12 mouse cellular contexts compared by ENCODE assay signal in the genomic region with DNA sequence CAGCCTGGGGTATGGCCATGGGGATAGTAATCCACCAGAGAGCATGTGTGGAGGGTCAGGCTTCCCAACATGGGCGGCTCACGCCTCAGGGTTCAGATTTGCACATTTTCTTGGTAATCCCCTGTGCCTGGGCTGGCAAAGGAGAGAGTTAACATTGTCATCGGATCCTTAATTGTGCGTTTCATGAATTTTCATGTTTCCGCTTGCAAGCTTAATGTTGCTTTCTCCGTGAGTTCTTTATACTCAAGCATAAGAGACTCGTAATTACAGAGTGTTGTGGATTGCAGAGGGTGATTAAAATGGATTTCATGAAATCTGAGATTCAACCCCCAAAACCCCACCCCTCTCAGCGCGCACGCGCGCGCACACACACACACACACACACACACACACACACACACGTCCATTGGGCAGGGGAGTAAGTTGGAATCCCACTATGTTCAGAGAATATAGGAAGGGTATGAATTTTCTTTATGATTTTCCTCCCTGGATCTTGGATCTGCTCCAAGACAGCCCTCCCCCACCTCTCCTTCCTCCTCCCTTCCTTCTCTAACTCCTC.
DNase-seq lines count a peak whose midpoint lies in the region; ATAC-seq and TF ChIP-seq lines count a peak whose summit lies in the region.
"Had no signal": no experiment of that assay in that cellular context is flagged by ENCODE, and none has a peak within 500 bp of the region (broad histone marks: within the 10 kb centered on the region; RNA-seq: fewer than 3 reads in every experiment).

No protein-coding gene starts in this region.

- H3K4me3 ChIP-seq in embryonic facial prominence, embryonic 15.5 days (replicated peaks) = no peak overlapping the region
- no peak overlapping the region for H3K4me3 ChIP-seq in forebrain, postnatal 0 days (ENCODE audit: low read depth, low read length)
- no peak overlapping the region for H3K4me3 ChIP-seq in olfactory bulb, adult 2 months (ENCODE audit: insufficient read depth, low read depth, low read length)
- H3K4me3 ChIP-seq: limb, embryonic 12.5 days; neural tube, embryonic 13.5 days had no signal

- peaks cover 36% of the 10 kb centered on the region for H3K4me1 ChIP-seq in embryonic facial prominence, embryonic 15.5 days
- peaks cover 6% of the 10 kb centered on the region; the same call in 1 of the 2 replicates for H3K4me1 ChIP-seq in forebrain, postnatal 0 days (ENCODE audit: insufficient read depth)
- H3K4me1 ChIP-seq in olfactory bulb, adult 2 months (ENCODE audit: control insufficient read depth, insufficient read depth, low read length) = peaks cover 22% of the 10 kb centered on the region

- H3K9me3 ChIP-seq in embryonic facial prominence, embryonic 15.5 days (replicated peaks) = no peaks in the 10 kb centered on the region
- no peaks in the 10 kb centered on the region for H3K9me3 ChIP-seq in forebrain, postnatal 0 days (ENCODE audit: low read length)
- H3K9me3 ChIP-seq: limb, embryonic 12.5 days; neural tube, embryonic 13.5 days had no signal

- H3K9ac ChIP-seq in embryonic facial prominence, embryonic 15.5 days = no peak overlapping the region
- 0 out of 2 replicates have a peak overlapping the region, but pooled peaks have one; percentile 1 for H3K9ac ChIP-seq in forebrain, postnatal 0 days
- H3K9ac ChIP-seq: limb, embryonic 12.5 days; neural tube, embryonic 13.5 days had no signal

- 52% methylated on average over 14 of the region's 14 CpGs for WGBS in embryonic facial prominence, embryonic 15.5 days
- 23% methylated on average over 14 of the region's 14 CpGs for WGBS in forebrain, postnatal 0 days
- WGBS in olfactory bulb, adult 2 months = 16% methylated on average over 14 of the region's 14 CpGs

- no peak for TF ChIP-seq CTCF in forebrain, postnatal 0 days (IDR thresholded peaks at IDR 0.05; ENCODE audit: low read depth)
- TF ChIP-seq CTCF in olfactory bulb, adult 2 months (IDR thresholded peaks at IDR 0.05; ENCODE audit: insufficient read depth, low read depth, low read length) = no peak

- H3K4me2 ChIP-seq in embryonic facial prominence, embryonic 15.5 days (replicated peaks) = peak overlapping the region; percentile 15
- peak overlapping the region; percentile 29 for H3K4me2 ChIP-seq in forebrain, postnatal 0 days (ENCODE audit: low read depth)
- H3K4me2 ChIP-seq: heart, embryonic 11.5 days; limb, embryonic 12.5 days; neural tube, embryonic 13.5 days had no signal

- DNase-seq in kidney, postnatal 4 days = peak; percentile 61 to 69
- DNase-seq in kidney, adult 18-20 months = no peak
- DNase-seq in forebrain, postnatal 0 days = peak; percentile 73
- DNase-seq in thymus, postnatal 36 days = no peak
- DNase-seq in urinary bladder, postnatal 4 days (ENCODE audit: low spot score in 2 of 2) = no peak
- DNase-seq: thymus, adult 2 months had no signal

- H3K36me3 ChIP-seq in embryonic facial prominence, embryonic 15.5 days = no peaks in the 10 kb centered on the region
- no peaks in the 10 kb centered on the region for H3K36me3 ChIP-seq in forebrain, postnatal 0 days (ENCODE audit: insufficient read depth)
- H3K36me3 ChIP-seq: limb, embryonic 12.5 days; neural tube, embryonic 13.5 days had no signal

- ATAC-seq in embryonic facial prominence, embryonic 15.5 days (ENCODE audit: insufficient number of reproducible peaks, low FRiP score, low TSS enrichment, low read depth) = peak; percentile 20; the same call in 1 of the 2 replicates
- peak; percentile 86 for ATAC-seq in forebrain, postnatal 0 days

- H3K27me3 ChIP-seq in embryonic facial prominence, embryonic 15.5 days = no peaks in the 10 kb centered on the region
- H3K27me3 ChIP-seq in forebrain, postnatal 0 days (ENCODE audit: insufficient read depth, low read length) = no peaks in the 10 kb centered on the region
- H3K27me3 ChIP-seq: limb, embryonic 12.5 days; neural tube, embryonic 13.5 days had no signal

- H3K27ac ChIP-seq in embryonic facial prominence, embryonic 15.5 days (replicated peaks) = peak overlapping the region; percentile 71
- peak overlapping the region; percentile 67 for H3K27ac ChIP-seq in forebrain, postnatal 0 days (ENCODE audit: low read depth, low read length)
- H3K27ac ChIP-seq in olfactory bulb, adult 2 months (ENCODE audit: insufficient read depth, low read depth, low read length) = peak overlapping the region; percentile 73
- H3K27ac ChIP-seq: limb, embryonic 12.5 days; macrophage; neural tube, embryonic 13.5 days had no signal

- TF ChIP-seq POLR2A in olfactory bulb, adult 2 months (IDR thresholded peaks at IDR 0.05; ENCODE audit: insufficient read depth, low read depth, low read length) = no peak

Comparison
In these comparisons a context has a peak if more than half of its experiments do, and no peak if none do; other contexts are left out.
1. DNase-seq: peak in kidney, postnatal 4 days (2 of 2) and forebrain, postnatal 0 days (single experiment); none in kidney, adult 18-20 months (single experiment), thymus, postnatal 36 days (0 of 2) and urinary bladder, postnatal 4 days (0 of 2).
2. Peak in every context shown above with its lines, with median percentiles within 50 percentile points of each other: H3K27ac ChIP-seq.